Mouse (Mus musculus) kidney, adult 2 months (tissue): Measurements from ENCODE around the gene Nfib. TPM values are rescaled to one million over a fixed set of nuclear protein-coding genes. Genes with fewer than 3 reads are reported as not detected.

Experiments
- DNase-seq: peaks from one replicate; pipeline ENCODE4 v3.0.0; 2021
- H3K27ac ChIP-seq: fragments of 200-500 bp; 2 replicates; pipeline ENCODE4 v1.5.1; 2012; ENCODE audit warnings: low read depth, low read length, control low read depth, inconsistent platforms; ENCODE audit not compliant: insufficient read depth
- H3K27me3 ChIP-seq: fragments of 200-500 bp; replicated peaks from 2 replicates; pipeline ENCODE4 v1.6.1; 2012; ENCODE audit warnings: mild to moderate bottlenecking, moderate library complexity, low read length, inconsistent platforms; ENCODE audit not compliant: control insufficient read depth, insufficient read depth
- H3K36me3 ChIP-seq: fragments of 200-500 bp; 2 replicates; pipeline ENCODE4 v1.6.1; 2012; ENCODE audit warnings: mild to moderate bottlenecking, moderate library complexity, low read length, inconsistent platforms; ENCODE audit not compliant: control insufficient read depth, insufficient read depth
- H3K4me1 ChIP-seq: fragments of 200-500 bp; 2 replicates; pipeline ENCODE4 v1.6.1; 2011; ENCODE audit warnings: low read length; ENCODE audit not compliant: control insufficient read depth, insufficient read depth
- H3K4me3 ChIP-seq: fragments of 200-500 bp; 2 replicates; pipeline ENCODE4 v1.5.1; 2011; ENCODE audit warnings: mild to moderate bottlenecking, low read depth, low read length, control low read depth; ENCODE audit not compliant: insufficient read depth
- CTCF ChIP-seq: fragments of 200-500 bp; conservative IDR thresholded peaks from 2 replicates; pipeline ENCODE4 v1.5.1; 2011; ENCODE audit warnings: low read depth, mild to moderate bottlenecking, control low read depth, low read length, moderate library complexity, mixed read lengths; ENCODE audit not compliant: insufficient read depth, insufficient read length
- POLR2A ChIP-seq: fragments of 200-500 bp; IDR thresholded peaks from one replicate; pipeline ENCODE4 v1.6.1; 2011; ENCODE audit warnings: low read depth, low read length, control low read depth
- WGBS: fragments of 180-500 bp; shearing (Covaris S2); methylation state at CpG from one replicate; pipeline ENCODE4 v1.1.7; 2018; 5-methylcytosine and 5-hydroxymethylcytosine counted together
- polyA plus RNA-seq: library from polyadenylated mRNA; depleted of rRNA; stranded (reverse); fragments of >200 nt; gene quantifications from 2 replicates; pipeline ENCODE4 v1.2.3, GENCODE M21; 2012

The Nfib gene
- polyA plus RNA-seq, 1 experiment, result 17.6 TPM

DNA sequence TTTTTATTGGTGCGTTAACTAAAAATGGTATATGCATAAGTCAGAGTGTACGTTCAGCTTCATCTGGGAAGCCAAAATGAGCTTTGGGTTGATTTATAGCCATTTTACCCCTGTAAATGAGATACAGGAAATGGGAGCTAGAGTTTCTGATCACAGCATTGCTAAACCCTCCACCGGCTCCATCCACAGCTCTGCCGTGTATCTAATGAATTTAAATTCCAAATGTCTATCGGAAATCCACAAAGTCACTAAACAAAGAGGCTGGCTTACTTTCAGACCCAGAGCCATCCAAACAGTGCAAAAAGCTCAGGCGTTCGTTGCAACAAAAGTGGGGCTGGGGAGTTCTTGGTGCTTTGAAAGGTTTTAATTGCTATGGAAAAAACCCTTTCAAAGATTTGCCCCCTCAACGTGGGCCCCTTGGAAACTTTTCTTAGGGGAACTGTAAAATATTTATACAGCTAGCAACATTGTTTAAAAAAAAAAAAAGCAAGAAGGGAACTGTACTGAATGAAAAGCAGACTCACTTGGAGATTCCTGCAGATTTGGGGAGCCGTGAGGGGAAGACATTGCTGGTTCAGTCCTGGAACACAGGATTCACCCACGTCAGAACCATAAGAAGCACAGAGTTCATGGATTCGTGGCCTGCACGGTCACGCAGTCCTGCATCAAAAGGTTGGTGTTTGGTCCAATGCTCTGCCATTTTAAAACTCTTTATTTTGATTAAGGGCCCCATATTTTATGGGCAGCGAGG is 100.3 kb downstream of the Nfib start:
- H3K36me3 ChIP-seq, result no peaks in the 10 kb centered on the region
- DNase-seq, result no peak
- no peak overlapping the region for H3K4me3 ChIP-seq
- H3K27ac ChIP-seq, result no peak overlapping the region
- TF ChIP-seq POLR2A, result no peak
- no peak for TF ChIP-seq CTCF
- H3K27me3 ChIP-seq, result no peaks in the 10 kb centered on the region
- 68% methylated on average over 14 of the region's 14 CpGs for WGBS
- no peaks in the 10 kb centered on the region for H3K4me1 ChIP-seq

GRCm38 (mm10) chr4:82604501-82604900 is 101.0 kb downstream of the Nfib start:
- H3K27ac ChIP-seq, result no peak overlapping the region
- H3K4me3 ChIP-seq, result no peak overlapping the region
- H3K36me3 ChIP-seq, result no peaks in the 10 kb centered on the region
- no peak for DNase-seq
- TF ChIP-seq CTCF, result no peak
- no peak for TF ChIP-seq POLR2A
- WGBS, result 77% methylated on average over 4 of the region's 4 CpGs
- no peaks in the 10 kb centered on the region for H3K27me3 ChIP-seq
- no peaks in the 10 kb centered on the region for H3K4me1 ChIP-seq

DNA sequence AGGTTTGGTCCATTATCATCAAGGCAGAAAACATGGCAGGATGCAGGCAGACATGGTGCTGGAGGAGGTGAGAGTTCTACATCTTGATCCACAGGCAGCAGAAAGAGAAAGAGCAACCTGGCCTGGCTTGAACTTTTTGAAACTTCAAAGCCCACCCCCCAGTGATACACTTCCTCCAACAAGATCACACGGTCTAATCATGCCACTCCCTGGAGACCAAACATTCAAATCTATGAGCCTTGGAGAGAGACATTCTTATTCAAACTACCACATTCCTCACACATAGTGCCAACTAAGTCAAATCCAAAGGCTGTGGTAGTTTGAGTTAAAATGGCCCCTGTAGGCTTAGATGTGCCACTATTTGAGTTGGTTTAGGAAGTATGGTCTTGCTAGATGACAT is 104.9 kb downstream of the Nfib start:
- no peak for DNase-seq
- no peaks in the 10 kb centered on the region for H3K36me3 ChIP-seq
- TF ChIP-seq CTCF (no peak), POLR2A (no peak)
- H3K27ac ChIP-seq, result no peak overlapping the region
- WGBS, result 91% methylated on average over 1 of the region's 1 CpGs
- H3K4me3 ChIP-seq, result no peak overlapping the region
- no peaks in the 10 kb centered on the region for H3K27me3 ChIP-seq
- H3K4me1 ChIP-seq, result no peaks in the 10 kb centered on the region

GRCm38 (mm10) chr4:82598436-82598835 is 107.1 kb downstream of the Nfib start:
- H3K4me3 ChIP-seq, result no peak overlapping the region
- no peak for DNase-seq
- WGBS, result 53% methylated on average over 4 of the region's 4 CpGs
- no peaks in the 10 kb centered on the region for H3K36me3 ChIP-seq
- H3K27me3 ChIP-seq, result no peaks in the 10 kb centered on the region
- no peaks in the 10 kb centered on the region for H3K4me1 ChIP-seq
- TF ChIP-seq CTCF, result no peak
- TF ChIP-seq POLR2A, result no peak
- no peak overlapping the region for H3K27ac ChIP-seq

DNA sequence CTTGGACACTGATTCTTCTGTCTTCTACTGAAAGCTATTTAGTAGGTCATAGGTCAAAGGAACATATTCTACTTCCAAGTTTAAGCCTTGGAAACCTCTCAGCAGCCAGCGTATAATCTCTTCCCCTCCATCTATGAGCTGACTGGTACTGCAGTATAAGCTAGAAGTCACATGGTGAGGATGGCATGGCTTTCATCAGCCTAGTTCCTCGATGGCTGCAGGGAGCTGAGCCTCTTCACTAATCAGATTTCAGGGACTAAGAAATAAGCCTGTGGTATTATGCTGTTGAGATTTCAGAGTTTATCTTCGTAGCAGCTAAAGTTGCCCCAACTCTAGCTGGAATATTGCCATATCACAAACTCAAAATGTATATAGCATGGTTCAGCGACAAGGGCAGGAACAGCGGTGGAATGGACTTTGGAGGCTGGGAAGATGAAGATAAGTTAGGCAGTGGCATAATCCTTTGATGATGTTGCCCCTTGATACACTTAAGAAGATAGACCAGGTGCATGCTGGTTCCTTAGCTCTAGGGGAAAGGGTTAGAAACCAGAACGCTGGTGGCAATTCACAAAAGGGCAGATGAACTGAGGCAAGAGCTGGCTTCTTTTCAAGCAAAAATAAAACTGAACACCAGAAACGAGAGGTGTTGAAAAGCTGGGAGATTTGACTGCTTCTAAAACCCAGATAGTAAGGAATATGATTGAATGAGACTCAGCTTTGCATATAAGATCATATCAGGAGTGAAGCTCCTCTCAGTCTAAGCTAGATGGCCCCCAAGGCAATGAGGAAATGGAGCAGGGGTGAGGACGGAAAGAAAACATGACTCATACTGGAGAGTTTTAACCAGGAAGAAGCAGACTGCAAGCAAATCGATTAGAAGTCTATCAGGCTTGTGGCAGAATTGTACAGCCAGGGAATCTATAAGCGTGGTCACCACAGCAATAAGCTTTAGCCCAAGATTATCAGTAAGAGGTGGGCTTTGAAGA is 111.6 kb downstream of the Nfib start:
- H3K27ac ChIP-seq, result no peak overlapping the region

GRCm38 (mm10) chr4:82592086-82593030 is 113.2 kb downstream of the Nfib start:
- no peaks in the 10 kb centered on the region for H3K27me3 ChIP-seq
- H3K4me3 ChIP-seq, result no peak overlapping the region
- WGBS, result 68% methylated on average over 7 of the region's 7 CpGs
- DNase-seq, result no peak
- H3K27ac ChIP-seq, result no peak overlapping the region
- TF ChIP-seq POLR2A (no peak), CTCF (no peak)
- H3K4me1 ChIP-seq, result no peaks in the 10 kb centered on the region
- no peaks in the 10 kb centered on the region for H3K36me3 ChIP-seq

More for the DNA sequence above, 111.6 kb downstream of the Nfib start:
- H3K4me3 ChIP-seq, result no peak overlapping the region
- TF ChIP-seq CTCF, result no peak
- no peak for TF ChIP-seq POLR2A
- WGBS, result 83% methylated on average over 10 of the region's 10 CpGs
- no peaks in the 10 kb centered on the region for H3K4me1 ChIP-seq
- no peak for DNase-seq
- H3K36me3 ChIP-seq, result no peaks in the 10 kb centered on the region
- H3K27me3 ChIP-seq, result no peaks in the 10 kb centered on the region
